Mouse (Mus musculus) spleen, adult 2 months (tissue): ENCODE data around the gene Creb3l1. TPM values are rescaled to one million over a fixed set of nuclear protein-coding genes. Genes with fewer than 3 reads are reported as not detected.
A peak's percentile ranks its signal among the peaks of the same experiment; 100 is the strongest.

Experiments
- DNase-seq, 2 experiments: peaks; one replicate each; pipeline versions ENCODE4 v3.0.0 to v3.0.0-alpha.2; 2012 to 2021; ENCODE audit warnings: low spot score in 2 of 2, low read depth in 1 of 2
- H3K27ac ChIP-seq: fragments of 200-500 bp; 2 replicates; pipeline ENCODE4 v1.5.1; 2012; ENCODE audit warnings: low read length, inconsistent platforms; ENCODE audit not compliant: insufficient read depth
- H3K27me3 ChIP-seq: fragments of 200-500 bp; 2 replicates; pipeline ENCODE4 v1.6.1; 2012; ENCODE audit warnings: mild to moderate bottlenecking, moderate library complexity, low read length, inconsistent platforms; ENCODE audit not compliant: control insufficient read depth, insufficient read depth
- H3K36me3 ChIP-seq: fragments of 200-500 bp; 2 replicates; pipeline ENCODE4 v1.6.1; 2012; ENCODE audit warnings: mild to moderate bottlenecking, low read length, inconsistent platforms; ENCODE audit not compliant: control insufficient read depth, insufficient read depth
- H3K4me1 ChIP-seq: fragments of 200-500 bp; 2 replicates; pipeline ENCODE4 v1.6.1; 2011; ENCODE audit warnings: inconsistent platforms; ENCODE audit not compliant: control insufficient read depth, insufficient read depth, insufficient read length
- H3K4me3 ChIP-seq: fragments of 200-500 bp; 2 replicates; pipeline ENCODE4 v1.5.1; 2011; ENCODE audit warnings: mild to moderate bottlenecking, inconsistent platforms; ENCODE audit not compliant: insufficient read depth, insufficient read length; ENCODE audit errors: extremely low read depth
- CTCF ChIP-seq: fragments of 200-500 bp; IDR thresholded peaks from 2 replicates; pipeline ENCODE4 v1.5.1; 2011; ENCODE audit warnings: mild to moderate bottlenecking, inconsistent platforms; ENCODE audit not compliant: insufficient read depth, insufficient read length, insufficient replicate concordance; ENCODE audit errors: extremely low read depth
- POLR2A ChIP-seq: fragments of 200-500 bp; IDR thresholded peaks from 2 replicates; pipeline ENCODE4 v1.6.1; 2011; ENCODE audit warnings: low read depth, low read length, inconsistent platforms
- WGBS: fragments of 180-500 bp; shearing (Covaris S2); methylation state at CpG from one replicate; pipeline ENCODE4 v1.1.7; 2018; 5-methylcytosine and 5-hydroxymethylcytosine counted together
- polyA plus RNA-seq: library from polyadenylated mRNA; depleted of rRNA; stranded (reverse); fragments of >200 nt; gene quantifications from 2 replicates; pipeline ENCODE4 v1.2.3, GENCODE M21; 2012

Creb3l1 gene
- polyA plus RNA-seq, 1 experiment, result 4.0 TPM

- no peaks in the 10 kb centered on the region for H3K27me3 ChIP-seq
- H3K27ac ChIP-seq, result no peak overlapping the region
- peaks cover 16% of the 10 kb centered on the region for H3K36me3 ChIP-seq
- no peak overlapping the region for H3K4me3 ChIP-seq
- DNase-seq, result no peak
- H3K4me1 ChIP-seq, result peaks cover 52% of the 10 kb centered on the region
- TF ChIP-seq POLR2A (no peak), CTCF (no peak)
- WGBS, result 48% methylated on average over 6 of the region's 6 CpGs
Measured at GRCm38 (mm10) chr2:91946836-91947235, 77.5 kb downstream of the Creb3l1 start.

GRCm38 (mm10) chr2:91945483-91945882, 78.8 kb downstream of the Creb3l1 start, which contains the start of gene Gm9821:
TSS of gene Gm9821 (plus strand) at chr2:91945703.
- peaks cover 48% of the 10 kb centered on the region for H3K4me1 ChIP-seq
- no peak within 1 kb of the TSS for H3K4me3 ChIP-seq
- no peak within 1 kb of the TSS for H3K27ac ChIP-seq
- peaks cover 21% of the 10 kb centered on the region for H3K36me3 ChIP-seq
- TF ChIP-seq POLR2A, result no peak
- TF ChIP-seq CTCF, result no peak
- WGBS, result 94% methylated on average over 18 of the region's 18 CpGs
- H3K27me3 ChIP-seq, result no peaks in the 10 kb centered on the region
- DNase-seq, result no peak

- WGBS, result 41% methylated on average over 13 of the region's 13 CpGs
- no peak overlapping the region for H3K4me3 ChIP-seq
- TF ChIP-seq POLR2A (no peak), CTCF (peak; percentile 89)
- peaks cover 38% of the 10 kb centered on the region for H3K4me1 ChIP-seq
- H3K36me3 ChIP-seq, result peaks cover 32% of the 10 kb centered on the region
- H3K27me3 ChIP-seq, result no peaks in the 10 kb centered on the region
- H3K27ac ChIP-seq, result no peak overlapping the region
- peak; percentile 47 to 77 for DNase-seq
Measured at GRCm38 (mm10) chr2:91944170-91944950, 79.9 kb downstream of the Creb3l1 start.

- TF ChIP-seq POLR2A (no peak), CTCF (peak; percentile 23; the same call in 1 of the 2 replicates)
- WGBS, result 94% methylated on average over 6 of the region's 6 CpGs
- H3K4me1 ChIP-seq, result peaks cover 19% of the 10 kb centered on the region
- H3K36me3 ChIP-seq, result peaks cover 51% of the 10 kb centered on the region
- H3K4me3 ChIP-seq, result no peak overlapping the region
- no peak for DNase-seq
- H3K27ac ChIP-seq, result no peak overlapping the region
- H3K27me3 ChIP-seq, result no peaks in the 10 kb centered on the region
Measured at GRCm38 (mm10) chr2:91942356-91942755, 81.9 kb downstream of the Creb3l1 start.

- WGBS, result 93% methylated on average over 15 of the region's 15 CpGs
- no peak for TF ChIP-seq POLR2A
- TF ChIP-seq CTCF, result no peak
- Histone ChIP-seq H3K4me3 (no peak overlapping the region), H3K36me3 (peaks cover 71% of the 10 kb centered on the region), H3K27ac (no peak overlapping the region), H3K4me1 (peaks cover 2% of the 10 kb centered on the region; the same call in 1 of the 2 replicates), H3K27me3 (no peaks in the 10 kb centered on the region)
- no peak for DNase-seq
Measured at GRCm38 (mm10) chr2:91939303-91939935, 84.9 kb downstream of the Creb3l1 start.

GRCm38 (mm10) chr2:91936154-91936553, 88.1 kb downstream of the Creb3l1 start:
- H3K27ac ChIP-seq, result no peak overlapping the region
- H3K27me3 ChIP-seq, result 0 out of 2 replicates have a peak, but pooled peaks cover 2% of the 10 kb centered on the region
- DNase-seq, result no peak
- H3K4me1 ChIP-seq, result peaks cover 8% of the 10 kb centered on the region
- peaks cover 73% of the 10 kb centered on the region for H3K36me3 ChIP-seq
- no peak overlapping the region for H3K4me3 ChIP-seq
- WGBS, result 92% methylated on average over 7 of the region's 7 CpGs
- TF ChIP-seq CTCF (no peak), POLR2A (no peak)
